Mouse (Mus musculus) erythroblast, embryonic 14.5 days (primary cell): ENCODE measurements around the gene Tmem95. TPM values are rescaled to one million over a fixed set of nuclear protein-coding genes. Genes with fewer than 3 reads are reported as not detected.
A peak's percentile ranks its signal among the peaks of the same experiment; 100 is the strongest.

ENCODE experiments used
- H3K27me3 ChIP-seq: 2 replicates; pipeline ENCODE4 v1.6.1; 2012; ENCODE audit warnings: inconsistent platforms; ENCODE audit not compliant: control insufficient read depth
- H3K36me3 ChIP-seq: 2 replicates; pipeline ENCODE4 v1.6.1; 2012; ENCODE audit warnings: mild to moderate bottlenecking, inconsistent platforms; ENCODE audit not compliant: control insufficient read depth
- H3K4me1 ChIP-seq: 2 replicates; pipeline ENCODE4 v1.6.1; 2012; ENCODE audit warnings: inconsistent platforms; ENCODE audit not compliant: control insufficient read depth
- H3K4me3 ChIP-seq: replicated peaks from 2 replicates; pipeline ENCODE3; 2012; ENCODE audit warnings: moderate library complexity, mild to moderate bottlenecking, inconsistent platforms
- H3K9me3 ChIP-seq: 2 replicates; pipeline ENCODE4 v1.6.1; 2012; ENCODE audit warnings: low read length, inconsistent platforms, mixed read lengths; ENCODE audit not compliant: control insufficient read depth
- GATA1 ChIP-seq: IDR thresholded peaks from 2 replicates; pipeline ENCODE4 v1.6.1; 2012; ENCODE audit warnings: low read length, inconsistent platforms, mixed read lengths
- TAL1 ChIP-seq: IDR thresholded peaks from 3 replicates; pipeline ENCODE4 v1.6.1; 2012; ENCODE audit warnings: low read length, inconsistent platforms, mixed read lengths
- polyA plus RNA-seq: library from polyadenylated mRNA; stranded (reverse); fragments of >175 nt; gene quantifications from 2 replicates; pipeline ENCODE4 v1.2.3, GENCODE M21; 2012

The Tmem95 gene
- polyA plus RNA-seq, 1 experiment: not detected

- peaks cover 49% of the 10 kb centered on the region for H3K4me1 ChIP-seq
- peak overlapping the region; percentile 88 for H3K4me3 ChIP-seq
- H3K36me3 ChIP-seq: peaks cover 36% of the 10 kb centered on the region
- TF ChIP-seq GATA1 (no peak), TAL1 (no peak)
- no peaks in the 10 kb centered on the region for H3K9me3 ChIP-seq
- peaks cover 13% of the 10 kb centered on the region for H3K27me3 ChIP-seq
Observed at GRCm38 (mm10) chr11:69901406-69901846, 23.6 kb upstream of the Tmem95 start.

GRCm38 (mm10) chr11:69900471-69901405 is 22.9 kb upstream of the Tmem95 start, which contains the start of the genes 2810408A11Rik and Neurl4:
Gene 2810408A11Rik (minus strand): TSS chr11:69900987.
Gene Neurl4 (plus strand): TSS chr11:69901072.
- Histone ChIP-seq H3K4me1 (peaks cover 54% of the 10 kb centered on the region), H3K9me3 (no peaks in the 10 kb centered on the region), H3K36me3 (peaks cover 29% of the 10 kb centered on the region), H3K4me3 (peak within 1 kb of the TSS; percentile 88), H3K27me3 (peaks cover 13% of the 10 kb centered on the region)
- TF ChIP-seq GATA1: no peak
- no peak for TF ChIP-seq TAL1

- H3K36me3 ChIP-seq: peaks cover 21% of the 10 kb centered on the region
- TF ChIP-seq TAL1 (no peak), GATA1 (no peak)
- H3K27me3 ChIP-seq: peaks cover 13% of the 10 kb centered on the region
- H3K4me1 ChIP-seq: peaks cover 63% of the 10 kb centered on the region
- H3K9me3 ChIP-seq: no peaks in the 10 kb centered on the region
- H3K4me3 ChIP-seq: peak overlapping the region; percentile 13
Observed at GRCm38 (mm10) chr11:69899870-69900269, 22.1 kb upstream of the Tmem95 start.

- no peaks in the 10 kb centered on the region for H3K9me3 ChIP-seq
- H3K27me3 ChIP-seq: peaks cover 11% of the 10 kb centered on the region
- no peaks in the 10 kb centered on the region for H3K36me3 ChIP-seq
- H3K4me3 ChIP-seq: no peak within 1 kb of the TSS
- no peak for TF ChIP-seq TAL1
- no peak for TF ChIP-seq GATA1
- H3K4me1 ChIP-seq: peaks cover 48% of the 10 kb centered on the region
Observed at GRCm38 (mm10) chr11:69895291-69895690, 17.5 kb upstream of the Tmem95 start, which contains the start of gene Acap1. Gene Acap1 (minus strand): TSS chr11:69895539.

GRCm38 (mm10) chr11:69894671-69895070 is 16.9 kb upstream of the Tmem95 start:
- TF ChIP-seq GATA1 (no peak), TAL1 (no peak)
- H3K4me3 ChIP-seq: no peak overlapping the region
- H3K27me3 ChIP-seq: peaks cover 7% of the 10 kb centered on the region
- peaks cover 42% of the 10 kb centered on the region for H3K4me1 ChIP-seq
- H3K9me3 ChIP-seq: no peaks in the 10 kb centered on the region
- no peaks in the 10 kb centered on the region for H3K36me3 ChIP-seq

- Histone ChIP-seq H3K9me3 (no peaks in the 10 kb centered on the region), H3K27me3 (no peaks in the 10 kb centered on the region), H3K36me3 (no peaks in the 10 kb centered on the region), H3K4me1 (peaks cover 52% of the 10 kb centered on the region), H3K4me3 (no peak overlapping the region)
- TF ChIP-seq GATA1: no peak
- no peak for TF ChIP-seq TAL1
Observed at GRCm38 (mm10) chr11:69891482-69891881, 13.7 kb upstream of the Tmem95 start.

- Histone ChIP-seq H3K4me3 (peak overlapping the region; percentile 15), H3K4me1 (peaks cover 69% of the 10 kb centered on the region), H3K9me3 (no peaks in the 10 kb centered on the region), H3K36me3 (no peaks in the 10 kb centered on the region), H3K27me3 (peaks cover 2% of the 10 kb centered on the region; the same call in 1 of the 2 replicates)
- TF ChIP-seq TAL1: no peak
- no peak for TF ChIP-seq GATA1
Observed at GRCm38 (mm10) chr11:69886907-69887635, 9.3 kb upstream of the Tmem95 start.

- peaks cover 13% of the 10 kb centered on the region for H3K27me3 ChIP-seq
- H3K36me3 ChIP-seq: no peaks in the 10 kb centered on the region
- peaks cover 82% of the 10 kb centered on the region for H3K4me1 ChIP-seq
Observed at GRCm38 (mm10) chr11:69884663-69885062, 6.8 kb upstream of the Tmem95 start.

GRCm38 (mm10) chr11:69884240-69884639 is 6.4 kb upstream of the Tmem95 start:
- TF ChIP-seq TAL1: no peak
- TF ChIP-seq GATA1: no peak
- peaks cover 13% of the 10 kb centered on the region for H3K27me3 ChIP-seq

More at GRCm38 (mm10) chr11:69884663-69885062, 6.8 kb upstream of the Tmem95 start:
- Histone ChIP-seq H3K9me3 (no peaks in the 10 kb centered on the region), H3K4me3 (no peak overlapping the region)
- TF ChIP-seq GATA1: no peak
- no peak for TF ChIP-seq TAL1

More at GRCm38 (mm10) chr11:69884240-69884639, 6.4 kb upstream of the Tmem95 start:
- H3K9me3 ChIP-seq: no peaks in the 10 kb centered on the region
- no peak overlapping the region for H3K4me3 ChIP-seq
- no peaks in the 10 kb centered on the region for H3K36me3 ChIP-seq
- peaks cover 83% of the 10 kb centered on the region for H3K4me1 ChIP-seq
